Mouse (Mus musculus) liver, adult 2 months (tissue): ENCODE measurements around the gene Rhobtb1. TPM values are rescaled to one million over a fixed set of nuclear protein-coding genes. Genes with fewer than 3 reads are reported as not detected.

Source experiments
- DNase-seq: peaks from one replicate; pipeline ENCODE4 v3.0.0-alpha.2; 2011; ENCODE audit warnings: low read depth, low spot score; ENCODE audit errors: extremely low read depth
- H3K27ac ChIP-seq: fragments of 200-500 bp; replicated peaks from 2 replicates; pipeline ENCODE4 v1.5.1; 2012; ENCODE audit warnings: low read depth, mild to moderate bottlenecking, control low read depth, inconsistent platforms, low read length; ENCODE audit not compliant: insufficient read depth
- H3K27me3 ChIP-seq: fragments of 200-500 bp; 2 replicates; pipeline ENCODE4 v1.6.1; 2012; ENCODE audit warnings: mild to moderate bottlenecking, moderate library complexity, low read length, inconsistent platforms; ENCODE audit not compliant: control insufficient read depth, insufficient read depth
- H3K36me3 ChIP-seq: fragments of 200-500 bp; 2 replicates; pipeline ENCODE4 v1.6.1; 2012; ENCODE audit warnings: low read length, inconsistent platforms; ENCODE audit not compliant: control insufficient read depth, insufficient read depth
- H3K4me1 ChIP-seq: fragments of 200-500 bp; 2 replicates; pipeline ENCODE4 v1.6.1; 2011; ENCODE audit warnings: low read length; ENCODE audit not compliant: control insufficient read depth, insufficient read depth
- H3K4me3 ChIP-seq: fragments of 200-500 bp; 2 replicates; pipeline ENCODE4 v1.5.1; 2011; ENCODE audit warnings: low read depth, mild to moderate bottlenecking, control low read depth, low read length, moderate library complexity; ENCODE audit not compliant: insufficient read depth
- H3K79me2 ChIP-seq: fragments of 200-500 bp; 2 replicates; pipeline ENCODE4 v1.6.1; 2012; ENCODE audit warnings: inconsistent platforms, mild to moderate bottlenecking, low read length, moderate library complexity; ENCODE audit not compliant: control insufficient read depth, insufficient read depth
- H3K9ac ChIP-seq: fragments of 200-500 bp; 2 replicates; pipeline ENCODE4 v1.6.1; 2012; ENCODE audit warnings: low read depth, mild to moderate bottlenecking, control low read depth, inconsistent platforms, low read length
- CTCF ChIP-seq: fragments of 200-500 bp; IDR thresholded peaks from 2 replicates; pipeline ENCODE4 v1.5.1; 2011; ENCODE audit warnings: low read depth, low read length, control low read depth
- POLR2A ChIP-seq: fragments of 200-500 bp; IDR thresholded peaks from 2 replicates; pipeline ENCODE4 v1.6.1; 2011; ENCODE audit warnings: low read length, control low read depth; ENCODE audit not compliant: insufficient read depth; ENCODE audit errors: extremely low read depth
- WGBS: fragments of 180-500 bp; shearing (Covaris S2); methylation state at CpG from one replicate; pipeline ENCODE4 v1.1.7; 2018; 5-methylcytosine and 5-hydroxymethylcytosine counted together
- polyA plus RNA-seq: library from polyadenylated mRNA; depleted of rRNA; stranded (reverse); fragments of >200 nt; gene quantifications from 2 replicates; pipeline ENCODE4 v1.2.3, GENCODE M21; 2012
- total RNA-seq: library from RNA; depleted of rRNA; stranded (reverse); fragments of >200 nt; gene quantifications from 2 replicates; pipeline ENCODE4 v1.2.3, GENCODE M21; 2014

Rhobtb1 gene
- total and polyA plus RNA-seq, 2 experiments, result 14.3 to 47.9 TPM

DNA sequence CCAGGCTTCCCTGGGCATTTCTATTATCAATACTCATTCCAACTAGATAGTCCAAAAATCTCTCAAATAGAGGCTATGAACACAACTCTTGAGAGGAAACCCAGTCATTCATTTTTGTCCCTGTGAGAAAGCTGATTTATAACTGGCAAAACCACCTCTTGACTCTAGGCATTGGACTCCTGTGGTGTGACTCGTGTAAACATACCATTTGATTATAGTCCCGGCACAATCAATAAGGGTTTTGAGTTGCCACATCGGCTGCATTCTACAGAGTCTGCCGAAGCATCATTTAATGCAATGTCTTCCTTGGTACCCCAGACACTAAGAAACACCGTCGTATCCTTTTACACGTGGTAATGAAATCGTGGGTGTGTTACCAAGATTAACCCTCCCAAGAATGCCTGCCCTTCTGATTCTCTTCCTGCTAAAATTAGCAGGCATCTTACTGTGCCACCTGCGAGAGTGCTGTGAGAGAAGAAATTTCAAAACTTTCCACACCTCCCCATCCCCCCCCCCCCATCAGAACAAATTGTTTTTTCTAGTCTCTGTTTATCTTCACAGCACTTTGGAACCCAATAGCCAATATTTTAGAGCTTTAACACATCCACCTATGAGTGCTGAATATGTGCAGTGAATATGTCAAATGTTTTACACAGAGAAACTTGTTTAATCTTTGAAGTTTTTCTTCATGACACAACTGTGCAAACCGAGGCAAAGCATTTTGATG lies 39.4 kb downstream of the Rhobtb1 start:
- peaks cover 13% of the 10 kb centered on the region; the same call in 1 of the 2 replicates for H3K79me2 ChIP-seq
- peak; percentile 83 for DNase-seq
- 24% methylated on average over 10 of the region's 10 CpGs for WGBS
- no peak for TF ChIP-seq POLR2A
- TF ChIP-seq CTCF, result no peak
- H3K27me3 ChIP-seq, result no peaks in the 10 kb centered on the region
- H3K4me1 ChIP-seq, result peaks cover 10% of the 10 kb centered on the region
- H3K36me3 ChIP-seq, result peaks cover 2% of the 10 kb centered on the region; the same call in 1 of the 2 replicates
- H3K9ac ChIP-seq, result no peak overlapping the region
- no peak overlapping the region for H3K4me3 ChIP-seq
- peak overlapping the region; percentile 61 for H3K27ac ChIP-seq

DNA sequence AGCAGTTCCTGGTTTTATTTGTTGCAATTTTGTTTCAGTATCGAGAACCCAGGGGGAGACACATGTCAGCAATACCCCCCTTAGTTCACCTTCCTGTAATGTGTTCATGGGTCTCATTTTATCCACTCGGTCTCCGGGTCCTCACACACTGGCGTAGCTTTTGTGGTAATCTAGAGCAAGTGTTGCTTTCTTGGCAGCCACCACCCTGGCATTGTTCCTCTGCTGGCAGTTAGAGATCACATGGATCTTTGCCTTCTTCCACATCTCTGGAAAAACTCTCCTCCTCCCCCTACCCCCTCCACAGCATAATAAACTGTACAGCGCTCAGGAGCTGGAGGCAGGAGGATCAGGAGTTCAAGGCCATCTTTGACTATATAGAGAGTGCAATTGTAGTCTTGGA lies 41.0 kb downstream of the Rhobtb1 start:
- 33% methylated on average over 5 of the region's 5 CpGs for WGBS
- H3K9ac ChIP-seq, result no peak overlapping the region
- TF ChIP-seq POLR2A, result no peak
- no peak for TF ChIP-seq CTCF

DNA sequence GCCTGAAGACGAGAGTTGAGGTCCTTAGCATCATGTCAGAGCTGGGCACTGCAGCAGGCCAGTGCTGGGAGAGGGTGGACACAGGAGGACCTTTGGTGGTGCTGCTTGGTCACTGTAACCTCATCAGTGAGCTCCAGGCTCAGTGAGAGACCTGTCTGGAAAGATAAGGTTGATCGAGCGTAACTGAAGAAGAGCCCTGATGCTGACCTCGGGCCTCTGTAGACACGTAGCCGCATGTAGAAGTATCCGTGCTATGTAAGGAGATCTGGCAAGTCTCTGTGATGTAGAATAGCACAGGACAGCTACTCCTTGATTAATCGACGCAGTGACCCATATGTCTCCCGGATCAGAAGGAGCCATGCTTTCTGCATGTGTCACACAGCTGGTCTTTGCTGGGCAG lies 42.5 kb downstream of the Rhobtb1 start:
- Histone ChIP-seq H3K27ac (no peak overlapping the region), H3K9ac (no peak overlapping the region), H3K4me1 (peaks cover 10% of the 10 kb centered on the region), H3K36me3 (peaks cover 2% of the 10 kb centered on the region; the same call in 1 of the 2 replicates), H3K27me3 (no peaks in the 10 kb centered on the region), H3K79me2 (peaks cover 10% of the 10 kb centered on the region; the same call in 1 of the 2 replicates), H3K4me3 (no peak overlapping the region)
- TF ChIP-seq POLR2A, result no peak
- no peak for TF ChIP-seq CTCF
- 93% methylated on average over 10 of the region's 10 CpGs for WGBS
- DNase-seq, result no peak

More for the DNA sequence above, 41.0 kb downstream of the Rhobtb1 start:
- Histone ChIP-seq H3K27ac (no peak overlapping the region), H3K4me1 (peaks cover 10% of the 10 kb centered on the region), H3K27me3 (no peaks in the 10 kb centered on the region), H3K4me3 (no peak overlapping the region), H3K79me2 (peaks cover 13% of the 10 kb centered on the region; the same call in 1 of the 2 replicates), H3K36me3 (peaks cover 2% of the 10 kb centered on the region; the same call in 1 of the 2 replicates)
- DNase-seq, result peak; percentile 70

DNA sequence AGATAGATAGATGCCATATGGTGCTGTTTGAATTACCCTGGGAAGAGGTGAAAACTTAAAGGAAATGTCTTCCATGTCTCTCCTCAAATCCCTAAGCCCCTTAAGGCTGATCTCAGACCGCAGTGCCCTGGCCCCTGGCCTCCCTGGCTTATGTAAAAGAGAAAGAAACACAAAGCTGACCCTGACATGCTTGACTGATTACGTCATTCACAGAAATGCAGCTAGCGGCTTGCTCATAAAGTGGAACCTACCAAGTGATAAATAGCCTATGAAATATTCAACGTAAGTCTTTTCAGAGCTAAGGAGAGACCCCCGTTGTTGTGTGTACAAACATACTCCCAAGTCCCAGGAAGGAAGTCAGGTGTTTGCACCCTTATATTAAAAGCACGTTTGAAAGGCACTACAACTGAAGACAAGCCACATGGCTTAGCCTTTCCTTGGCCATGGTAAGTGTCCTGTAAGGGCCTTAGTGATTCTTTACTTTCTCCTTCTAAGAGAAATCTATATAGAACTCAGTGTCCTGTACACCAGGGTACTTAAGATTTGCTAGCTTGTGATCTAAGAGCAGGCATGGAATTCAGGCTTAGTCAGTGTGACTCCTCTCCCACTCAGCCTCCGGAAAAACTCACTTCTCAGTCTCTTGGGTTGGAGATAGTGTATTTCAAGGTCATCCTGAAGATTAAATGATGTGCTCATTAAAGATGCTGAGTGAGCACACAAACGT lies 53.6 kb downstream of the Rhobtb1 start:
- WGBS, result 41% methylated on average over 8 of the region's 8 CpGs
- TF ChIP-seq POLR2A (no peak), CTCF (no peak)
- Histone ChIP-seq H3K36me3 (no peaks in the 10 kb centered on the region), H3K4me1 (peaks cover 9% of the 10 kb centered on the region), H3K79me2 (peaks cover 8% of the 10 kb centered on the region; the same call in 1 of the 2 replicates), H3K4me3 (no peak overlapping the region), H3K27ac (peak overlapping the region; percentile 26; the same call in 1 of the 2 replicates), H3K9ac (no peak overlapping the region), H3K27me3 (no peaks in the 10 kb centered on the region)
- DNase-seq, result peak; percentile 50

DNA sequence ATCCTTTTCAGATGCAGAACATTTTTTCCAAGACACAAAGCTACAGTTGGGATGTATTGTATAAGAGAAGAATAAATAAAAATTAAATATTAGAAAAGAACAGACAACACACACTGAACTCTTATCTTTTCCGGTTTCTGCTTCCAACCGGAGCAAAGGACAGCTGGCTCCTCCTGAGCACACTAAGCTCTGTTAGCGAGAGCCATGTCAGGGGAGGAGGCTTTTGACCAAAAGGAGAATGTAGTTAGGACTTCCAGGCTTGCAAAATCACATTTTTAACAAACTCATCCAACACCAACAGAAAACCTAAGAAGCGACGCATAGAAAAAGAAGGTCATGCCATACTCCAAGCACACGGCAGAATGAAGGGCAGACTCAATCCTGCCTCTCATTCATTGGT lies 54.8 kb downstream of the Rhobtb1 start:
- H3K27ac ChIP-seq, result peak overlapping the region; percentile 32; the same call in 1 of the 2 replicates
- no peak overlapping the region for H3K4me3 ChIP-seq
- H3K36me3 ChIP-seq, result no peaks in the 10 kb centered on the region
- no peak for TF ChIP-seq CTCF
- H3K79me2 ChIP-seq, result peaks cover 11% of the 10 kb centered on the region; the same call in 1 of the 2 replicates
- peak; percentile 87 for DNase-seq
- H3K4me1 ChIP-seq, result peaks cover 17% of the 10 kb centered on the region
- no peak overlapping the region for H3K9ac ChIP-seq
- WGBS, result 16% methylated on average over 6 of the region's 6 CpGs
- H3K27me3 ChIP-seq, result no peaks in the 10 kb centered on the region

DNA sequence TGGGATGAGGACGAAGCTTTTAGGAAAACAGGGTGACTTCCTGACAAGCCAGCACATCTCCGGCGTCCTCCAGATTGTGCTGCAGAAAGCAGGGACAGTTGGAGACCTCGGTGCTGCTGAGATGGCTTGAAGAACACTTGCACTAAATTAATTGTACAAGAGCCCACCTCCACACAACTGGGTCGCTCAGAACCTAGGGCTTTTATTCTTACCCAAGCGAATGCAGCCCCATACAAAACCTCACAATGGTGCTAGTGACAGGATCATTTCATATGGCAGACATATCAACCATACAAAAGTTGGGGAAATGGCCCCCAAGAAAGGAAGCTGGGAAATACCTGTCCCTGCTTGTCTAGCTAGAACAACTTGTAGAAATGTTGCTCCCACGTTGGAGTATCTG lies 56.2 kb downstream of the Rhobtb1 start:
- no peak for TF ChIP-seq POLR2A
- TF ChIP-seq CTCF, result no peak
- Histone ChIP-seq H3K4me3 (no peak overlapping the region), H3K36me3 (no peaks in the 10 kb centered on the region), H3K27me3 (no peaks in the 10 kb centered on the region), H3K79me2 (peaks cover 11% of the 10 kb centered on the region; the same call in 1 of the 2 replicates), H3K27ac (no peak overlapping the region), H3K9ac (no peak overlapping the region), H3K4me1 (peaks cover 21% of the 10 kb centered on the region)
- WGBS, result 80% methylated on average over 7 of the region's 7 CpGs
- no peak for DNase-seq
